Comparison of ENCODE assay signal across 18 mouse cellular contexts in the genomic region with DNA sequence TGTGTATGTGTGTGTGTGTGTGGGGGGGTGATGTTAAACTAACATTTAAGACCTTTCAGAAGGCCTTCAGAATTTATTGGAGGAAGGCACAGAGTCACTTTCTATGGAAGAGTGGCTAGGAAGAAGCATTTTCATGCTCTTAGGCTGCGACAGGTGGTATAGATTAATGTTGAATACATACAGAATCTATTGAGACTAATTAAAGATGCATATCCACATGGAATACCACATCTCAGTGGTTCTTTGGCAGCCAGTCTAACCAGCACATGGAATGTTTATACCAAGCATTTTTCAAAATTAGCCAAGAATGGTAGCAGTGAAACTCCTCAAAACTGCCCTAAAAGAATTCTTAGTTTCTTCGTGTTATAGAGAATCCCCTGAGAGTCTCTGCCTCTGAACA.
"Had no signal": no experiment of that assay in that cellular context is flagged by ENCODE, and none has a peak within 500 bp of the region (broad histone marks: within the 10 kb centered on the region; RNA-seq: fewer than 3 reads in every experiment).

No protein-coding gene starts in this region.

- H3K4me1 ChIP-seq: megakaryocyte, embryonic 14.5 days had no signal

- H3K4me3 ChIP-seq: lung, embryonic 15.5 days; megakaryocyte, embryonic 14.5 days; midbrain, embryonic 13.5 days; midbrain, embryonic 15.5 days; neural tube, embryonic 12.5 days had no signal

- H3K9me3 ChIP-seq: lung, embryonic 15.5 days; megakaryocyte, embryonic 14.5 days; midbrain, embryonic 13.5 days; midbrain, embryonic 15.5 days; neural tube, embryonic 12.5 days had no signal

- H3K27ac ChIP-seq: lung, embryonic 15.5 days; macrophage; midbrain, embryonic 13.5 days; midbrain, embryonic 15.5 days; neural tube, embryonic 12.5 days had no signal

- DNase-seq: lung, adult 2 months; lung, postnatal 14 days; lung, postnatal 36 days; right cerebral cortex, adult 18-20 months; right cerebral cortex, postnatal 25 days; right cerebral cortex, postnatal 4 days; spleen, adult 18-20 months; thymus, adult 18-20 months; thymus, postnatal 14 days; thymus, postnatal 36 days had no signal

- H3K36me3 ChIP-seq: lung, embryonic 15.5 days; midbrain, embryonic 13.5 days; midbrain, embryonic 15.5 days; neural tube, embryonic 12.5 days had no signal

- H3K27me3 ChIP-seq: lung, embryonic 15.5 days; megakaryocyte, embryonic 14.5 days; midbrain, embryonic 13.5 days; midbrain, embryonic 15.5 days; neural tube, embryonic 12.5 days had no signal

- H3K4me2 ChIP-seq: lung, embryonic 15.5 days; midbrain, embryonic 11.5 days; midbrain, embryonic 13.5 days; midbrain, embryonic 15.5 days; neural tube, embryonic 12.5 days had no signal

- H3K9ac ChIP-seq: lung, embryonic 15.5 days; midbrain, embryonic 13.5 days; midbrain, embryonic 15.5 days; neural tube, embryonic 12.5 days had no signal

- ATAC-seq: lung, postnatal 0 days; midbrain, embryonic 13.5 days; midbrain, embryonic 15.5 days had no signal
